Mouse (Mus musculus): ENCODE measurements around the gene Zc3h12c. TPM values are rescaled to one million over a fixed set of nuclear protein-coding genes. Genes with fewer than 3 reads are reported as not detected.

Gene Zc3h12c
- 0.11 TPM for polyA plus RNA-seq (2017; shearing (Covaris generic))

DNA sequence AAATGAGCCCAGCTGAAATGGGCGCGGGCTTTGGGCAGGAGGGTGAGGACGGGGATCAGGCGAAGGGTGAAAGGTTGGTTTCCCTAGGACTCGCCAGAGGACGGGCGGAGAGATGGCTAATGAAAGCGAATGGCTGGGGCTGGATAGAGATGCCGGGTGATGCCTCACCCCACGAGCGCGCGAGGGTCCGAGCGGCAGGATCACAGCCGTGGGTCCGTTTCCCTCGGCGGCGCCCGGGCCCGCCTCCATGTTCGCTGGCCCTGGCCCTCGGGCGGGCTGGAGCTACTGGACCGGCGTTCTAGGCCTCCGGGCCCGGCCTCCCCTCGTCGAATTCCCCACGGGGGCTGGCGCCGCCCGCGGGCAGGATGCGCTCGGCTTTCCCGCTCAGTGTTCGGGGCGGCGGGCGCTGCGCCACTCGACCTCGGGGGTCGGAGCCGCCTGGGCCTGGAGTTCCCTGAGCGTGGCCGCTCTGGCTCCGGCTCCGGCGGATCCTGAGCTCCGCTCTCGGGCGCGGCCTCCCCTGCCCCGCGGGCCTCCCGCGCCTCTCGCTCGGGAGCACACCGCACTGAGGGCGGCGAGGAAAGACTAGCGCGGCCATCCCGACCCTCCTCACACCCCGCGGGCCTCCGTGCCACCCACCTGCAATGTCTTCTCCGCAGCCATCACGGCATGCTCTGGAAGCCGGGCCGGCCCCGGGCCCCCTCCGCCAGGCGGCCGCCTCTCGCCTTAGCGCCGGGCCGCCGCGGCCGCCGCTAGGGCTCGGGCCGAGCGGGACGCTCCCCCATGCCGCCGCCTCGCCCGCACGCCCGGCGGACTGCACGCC is at the start of gene Zc3h12c:
TSS of gene Zc3h12c (minus strand) at position 710 of the 823 bp plus-strand sequence.

Other genes with a start within 250 kb of the Zc3h12c start
- 26.0 TPM for gene Fdx1, start 205.0 kb downstream of the Zc3h12c start, polyA plus RNA-seq (2017; shearing (Covaris generic))
- gene Rdx, start 121.4 kb downstream of the Zc3h12c start, polyA plus RNA-seq (2017; shearing (Covaris generic)): 99.8 TPM

All from naive thymus-derived CD4-positive, alpha-beta T cell, adult 5 months (primary cell).